Mouse (Mus musculus) lung, postnatal 0 days (tissue): ENCODE data around the gene Cpsf2. TPM values are rescaled to one million over a fixed set of nuclear protein-coding genes. Genes with fewer than 3 reads are reported as not detected.
"Not testable (repeated sequence)": the region's sequence is repeated elsewhere in the genome, so short reads cannot be mapped to it uniquely, and the experiment has no call there.

Source experiments
- ATAC-seq: fragments of 200-750 bp; cut with Nextera tagmentation; 2 replicates; pipeline ENCODE4 v1.8.0; 2017; ENCODE audit warnings: moderate library complexity
- DNase-seq: peaks from one replicate; pipeline ENCODE4 v3.0.0-alpha.2; 2016; ENCODE audit warnings: low spot score
- H3K27ac ChIP-seq: fragments of 300-500 bp; sonication (generic); 2 replicates; pipeline ENCODE4 v1.5.1; 2014; ENCODE audit warnings: antibody characterized with exemption, mild to moderate bottlenecking, low read length, mixed read lengths
- H3K27me3 ChIP-seq: fragments of 300-500 bp; sonication (generic); replicated peaks from 2 replicates; pipeline ENCODE4 v1.6.1; 2014; ENCODE audit warnings: low read length, mixed read lengths; ENCODE audit not compliant: insufficient read depth
- H3K36me3 ChIP-seq: fragments of 300-500 bp; sonication (generic); 2 replicates; pipeline ENCODE4 v1.6.1; 2014; ENCODE audit warnings: low read length, mixed read lengths; ENCODE audit not compliant: insufficient read depth
- H3K4me1 ChIP-seq: fragments of 300-500 bp; sonication (generic); 2 replicates; pipeline ENCODE4 v1.6.1; 2014; ENCODE audit warnings: antibody characterized with exemption, low read depth, low read length, mixed read lengths; ENCODE audit not compliant: insufficient read depth
- H3K4me2 ChIP-seq: fragments of 300-500 bp; sonication (generic); replicated peaks from 2 replicates; pipeline ENCODE4 v1.6.1; 2014; ENCODE audit warnings: low read depth, mild to moderate bottlenecking, low read length, moderate library complexity, mixed read lengths
- H3K4me3 ChIP-seq: fragments of 300-500 bp; sonication (generic); 2 replicates; pipeline ENCODE4 v1.5.1; 2014; ENCODE audit warnings: low read depth, low read length
- H3K9ac ChIP-seq: fragments of 300-500 bp; sonication (generic); replicated peaks from 2 replicates; pipeline ENCODE4 v1.6.1; 2014; ENCODE audit warnings: low read depth, mild to moderate bottlenecking
- H3K9me3 ChIP-seq: fragments of 300-500 bp; sonication (generic); 2 replicates; pipeline ENCODE4 v1.6.1; 2016; ENCODE audit warnings: low read length, mixed read lengths
- CTCF ChIP-seq: IDR thresholded peaks from 2 replicates; pipeline ENCODE4 v1.5.1; 2016; ENCODE audit warnings: antibody characterized with exemption, mild to moderate bottlenecking
- EP300 ChIP-seq: IDR thresholded peaks from 2 replicates; pipeline ENCODE4 v1.6.1; 2016; ENCODE audit warnings: antibody characterized with exemption, mild to moderate bottlenecking, control low read depth
- WGBS: fragments of 180-500 bp; shearing (Covaris S2); extraction: QIAGEN DNeasy Blood & Tissue Kit; methylation state at CpG from one replicate; pipeline ENCODE4 v1.1.7; 2014; 5-methylcytosine and 5-hydroxymethylcytosine counted together
- polyA plus RNA-seq: library from polyadenylated mRNA; unstranded; fragments of >200 nt; fragmentation: Nextera tagmentation; extraction: Ambion mirVana; gene quantifications from 2 replicates; pipeline ENCODE4 v1.2.1, GENCODE M21; 2015

The Cpsf2 gene
- polyA plus RNA-seq, 1 experiment from 2014 or later, result 13.6 TPM

- ATAC-seq, result peak; percentile 2
- no peaks in the 10 kb centered on the region for H3K9me3 ChIP-seq
- peaks cover 9% of the 10 kb centered on the region; the same call in 1 of the 2 replicates for H3K4me1 ChIP-seq
- no peaks in the 10 kb centered on the region for H3K27me3 ChIP-seq
- no peaks in the 10 kb centered on the region for H3K36me3 ChIP-seq
- peak overlapping the region; percentile 98 for H3K4me3 ChIP-seq
- peak overlapping the region; percentile 73 for H3K9ac ChIP-seq
- no peak for TF ChIP-seq EP300
- no peak for TF ChIP-seq CTCF
- peak overlapping the region; percentile 75 for H3K4me2 ChIP-seq
- peak; percentile 36 for DNase-seq
- peak overlapping the region; percentile 83 for H3K27ac ChIP-seq
- WGBS, result 4% methylated on average over 26 of the region's 26 CpGs
Observed at GRCm38 (mm10) chr12:101957079-101957941, 18.5 kb upstream of the Cpsf2 start.

- WGBS, result under 1% methylated on average over 52 of the region's 54 CpGs
- Histone ChIP-seq H3K27ac (peak within 1 kb of the TSS; percentile 83), H3K9me3 (no peaks in the 10 kb centered on the region), H3K4me1 (peaks cover 9% of the 10 kb centered on the region; the same call in 1 of the 2 replicates), H3K36me3 (no peaks in the 10 kb centered on the region), H3K4me3 (peak within 1 kb of the TSS; percentile 98), H3K4me2 (peak within 1 kb of the TSS; percentile 75), H3K27me3 (no peaks in the 10 kb centered on the region), H3K9ac (peak within 1 kb of the TSS; percentile 73)
- peak; percentile 100 for ATAC-seq
- peak; percentile 98 for DNase-seq
- TF ChIP-seq EP300, result no peak
- peak; percentile 87 for TF ChIP-seq CTCF
Observed at GRCm38 (mm10) chr12:101957942-101958544, 17.7 kb upstream of the Cpsf2 start, which contains the start of gene Atxn3. Atxn3 (minus strand) TSS chr12:101958246.

- ATAC-seq (no peak), DNase-seq (no peak)
- H3K9ac ChIP-seq, result 0 out of 2 replicates have a peak overlapping the region, but pooled peaks have one; percentile 8
- H3K4me1 ChIP-seq, result peaks cover 9% of the 10 kb centered on the region; the same call in 1 of the 2 replicates
- peak overlapping the region; percentile 48 for H3K4me2 ChIP-seq
- TF ChIP-seq CTCF, result no peak
- TF ChIP-seq EP300, result no peak
- peak overlapping the region; percentile 12; the same call in 1 of the 2 replicates for H3K27ac ChIP-seq
- no peaks in the 10 kb centered on the region for H3K9me3 ChIP-seq
- H3K36me3 ChIP-seq, result no peaks in the 10 kb centered on the region
- H3K4me3 ChIP-seq, result peak overlapping the region; percentile 14; the same call in 1 of the 2 replicates
- 32% methylated on average over 9 of the region's 9 CpGs for WGBS
- no peaks in the 10 kb centered on the region for H3K27me3 ChIP-seq
Observed at GRCm38 (mm10) chr12:101958556-101958955, 17.2 kb upstream of the Cpsf2 start.

GRCm38 (mm10) chr12:101958960-101959780, 16.6 kb upstream of the Cpsf2 start:
- H3K36me3 ChIP-seq, H3K27ac ChIP-seq, DNase-seq, ATAC-seq, H3K27me3 ChIP-seq, H3K4me1 ChIP-seq, H3K9me3 ChIP-seq, H3K9ac ChIP-seq: not testable (repeated sequence)
- Histone ChIP-seq H3K4me2 (peak overlapping the region; percentile 48), H3K4me3 (peak overlapping the region; percentile 14; the same call in 1 of the 2 replicates)
- 84% methylated on average over 5 of the region's 5 CpGs for WGBS

GRCm38 (mm10) chr12:101971311-101971710, 4.5 kb upstream of the Cpsf2 start:
- no peaks in the 10 kb centered on the region for H3K4me1 ChIP-seq
- H3K9me3 ChIP-seq, result no peaks in the 10 kb centered on the region
- no peak overlapping the region for H3K27ac ChIP-seq
- DNase-seq, result no peak
- TF ChIP-seq EP300, result no peak
- TF ChIP-seq CTCF, result no peak
- H3K27me3 ChIP-seq, result no peaks in the 10 kb centered on the region
- no peak overlapping the region for H3K4me3 ChIP-seq
- peaks cover 7% of the 10 kb centered on the region; the same call in 1 of the 2 replicates for H3K36me3 ChIP-seq
- H3K9ac ChIP-seq, result no peak overlapping the region
- H3K4me2 ChIP-seq, result no peak overlapping the region
- 86% methylated on average over 2 of the region's 2 CpGs for WGBS
- ATAC-seq, result no peak
